Comparison of ENCODE assay signal across 11 mouse cellular contexts in the genomic region with DNA sequence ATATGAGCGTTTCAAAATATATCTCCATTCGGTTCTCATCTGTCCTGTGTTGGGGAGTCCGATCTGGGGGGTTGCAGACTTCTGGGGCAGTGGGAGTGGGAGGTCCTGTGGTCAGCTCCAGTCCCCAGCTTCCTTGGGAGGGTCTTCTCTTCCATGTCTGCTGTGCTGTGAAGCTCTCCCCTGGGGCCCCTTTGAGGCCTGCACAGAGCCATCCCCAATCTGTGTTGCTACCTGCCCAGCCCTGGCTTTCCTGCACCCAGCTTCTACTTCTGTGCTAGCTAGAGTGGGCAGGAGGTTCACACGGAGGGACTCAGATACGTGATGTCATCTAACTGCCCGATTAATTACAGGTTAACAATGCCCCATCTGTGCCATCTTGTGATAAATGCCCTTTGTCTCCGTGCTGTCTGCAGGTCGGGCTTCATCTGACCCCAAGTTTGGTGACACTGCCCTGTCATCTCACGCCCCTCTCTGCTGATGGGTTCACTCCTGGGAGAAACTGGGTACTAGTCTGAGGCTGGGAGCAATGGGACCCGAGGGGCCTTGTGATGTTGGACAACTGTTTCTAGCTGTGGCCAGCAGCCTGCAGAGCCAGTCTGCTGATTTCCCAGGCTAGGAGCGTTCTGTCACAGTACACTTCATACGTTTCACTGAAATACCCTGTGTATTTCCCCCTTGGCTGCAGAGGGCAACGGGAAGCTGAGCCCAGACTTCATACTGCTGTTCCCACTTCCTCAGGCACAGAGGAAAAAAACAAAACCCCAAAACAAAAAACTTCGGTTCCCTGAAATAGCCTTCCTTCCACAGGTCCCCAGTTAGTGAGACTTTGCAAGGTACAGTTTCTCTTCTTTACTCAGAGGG.
DNase-seq lines count a peak whose midpoint lies in the region; ATAC-seq and TF ChIP-seq lines count a peak whose summit lies in the region.
"Had no signal": no experiment of that assay in that cellular context is flagged by ENCODE, and none has a peak within 500 bp of the region (broad histone marks: within the 10 kb centered on the region; RNA-seq: fewer than 3 reads in every experiment).

No protein-coding gene starts in this region.

- TF ChIP-seq POLR2A in spleen, adult 2 months (IDR thresholded peaks at IDR 0.05; ENCODE audit: low read depth, low read length) = no peak

- no peak for ATAC-seq in kidney, embryonic 15.5 days (replicated peaks; ENCODE audit: low FRiP score)
- ATAC-seq in hindbrain, embryonic 13.5 days (ENCODE audit: low FRiP score) = no peak
- ATAC-seq: lung, postnatal 0 days had no signal

- 0 out of 2 replicates have a peak overlapping the region, but pooled peaks have one; percentile 41 for H3K27ac ChIP-seq in kidney, embryonic 15.5 days
- peak overlapping the region; percentile 59 for H3K27ac ChIP-seq in spleen, adult 2 months (ENCODE audit: insufficient read depth, low read length)
- H3K27ac ChIP-seq in hindbrain, embryonic 13.5 days = peak overlapping the region; percentile 76

- peaks cover 51% of the 10 kb centered on the region for H3K4me1 ChIP-seq in kidney, embryonic 15.5 days
- peaks cover 4% of the 10 kb centered on the region; the same call in 1 of the 2 replicates for H3K4me1 ChIP-seq in spleen, adult 2 months (ENCODE audit: control insufficient read depth, insufficient read depth, insufficient read length)
- peaks cover 56% of the 10 kb centered on the region for H3K4me1 ChIP-seq in hindbrain, embryonic 13.5 days (replicated peaks)

- peaks cover 28% of the 10 kb centered on the region for H3K36me3 ChIP-seq in kidney, embryonic 15.5 days
- no peaks in the 10 kb centered on the region; the same call in 1 of the 2 replicates for H3K36me3 ChIP-seq in spleen, adult 2 months (ENCODE audit: control insufficient read depth, insufficient read depth, low read length)
- H3K36me3 ChIP-seq in hindbrain, embryonic 13.5 days = peaks cover 19% of the 10 kb centered on the region

- no peak for TF ChIP-seq CTCF in spleen, adult 2 months (IDR thresholded peaks at IDR 0.05; ENCODE audit: extremely low read depth, insufficient read depth, insufficient read length, insufficient replicate concordance)

- H3K4me2 ChIP-seq in kidney, embryonic 15.5 days = no peak overlapping the region
- no peak overlapping the region for H3K4me2 ChIP-seq in hindbrain, embryonic 13.5 days

- no peak overlapping the region for H3K4me3 ChIP-seq in kidney, embryonic 15.5 days (replicated peaks)
- no peak overlapping the region for H3K4me3 ChIP-seq in spleen, adult 2 months (ENCODE audit: extremely low read depth, insufficient read depth, insufficient read length)
- no peak overlapping the region for H3K4me3 ChIP-seq in hindbrain, embryonic 13.5 days

- peaks cover 12% of the 10 kb centered on the region for H3K27me3 ChIP-seq in kidney, embryonic 15.5 days
- no peaks in the 10 kb centered on the region for H3K27me3 ChIP-seq in spleen, adult 2 months (ENCODE audit: control insufficient read depth, insufficient read depth, low read length)
- H3K27me3 ChIP-seq in hindbrain, embryonic 13.5 days = peaks cover 7% of the 10 kb centered on the region; the same call in 1 of the 2 replicates

- no peak overlapping the region for H3K9ac ChIP-seq in kidney, embryonic 15.5 days
- peak overlapping the region; percentile 49 for H3K9ac ChIP-seq in hindbrain, embryonic 13.5 days

- WGBS in kidney, embryonic 15.5 days = 61% methylated on average over 14 of the region's 14 CpGs
- 81% methylated on average over 14 of the region's 14 CpGs for WGBS in spleen, adult 2 months
- 60% methylated on average over 14 of the region's 14 CpGs for WGBS in hindbrain, embryonic 13.5 days

- H3K9me3 ChIP-seq in kidney, embryonic 15.5 days (replicated peaks) = no peaks in the 10 kb centered on the region
- no peaks in the 10 kb centered on the region for H3K9me3 ChIP-seq in hindbrain, embryonic 13.5 days

- DNase-seq in kidney, adult 8-10 months = no peak
- DNase-seq in spleen, adult 2 months (ENCODE audit: low read depth in 1 of 2, low spot score in 2 of 2) = no peak
- DNase-seq in spleen, postnatal 14 days (ENCODE audit: low spot score in 2 of 2) = no peak
- no peak for DNase-seq in ovary, postnatal 36 days (ENCODE audit: low spot score)
- no peak for DNase-seq in kidney, postnatal 10 days
- DNase-seq: cerebellum, adult 11 months; heart, postnatal 10 days; left cerebral cortex, postnatal 4 days had no signal
